Mouse (Mus musculus) hindbrain, embryonic 15.5 days (tissue): ENCODE results near the gene Nemp2. TPM values are rescaled to one million over a fixed set of nuclear protein-coding genes. Genes with fewer than 3 reads are reported as not detected.

Source experiments
- ATAC-seq: fragments of 200-750 bp; cut with Nextera tagmentation; 2 replicates; pipeline ENCODE4 v1.8.0; 2017; ENCODE audit warnings: low read depth, moderate number of reproducible peaks, moderate TSS enrichment; ENCODE audit not compliant: low FRiP score
- H3K27ac ChIP-seq: fragments of 300-500 bp; sonication (generic); replicated peaks from 2 replicates; pipeline ENCODE4 v1.5.1; 2015; ENCODE audit warnings: mild to moderate bottlenecking, inconsistent platforms
- H3K27me3 ChIP-seq: fragments of 300-500 bp; sonication (generic); 2 replicates; pipeline ENCODE4 v1.6.1; 2015; ENCODE audit warnings: control low read depth, inconsistent platforms
- H3K36me3 ChIP-seq: fragments of 300-500 bp; sonication (generic); 2 replicates; pipeline ENCODE4 v1.6.1; 2015; ENCODE audit warnings: control low read depth, inconsistent platforms
- H3K4me1 ChIP-seq: fragments of 300-500 bp; sonication (generic); replicated peaks from 2 replicates; pipeline ENCODE4 v1.6.1; 2015; ENCODE audit warnings: control low read depth, inconsistent platforms
- H3K4me2 ChIP-seq: fragments of 300-500 bp; sonication (generic); 2 replicates; pipeline ENCODE4 v1.6.1; 2015; ENCODE audit warnings: moderate library complexity, mild to moderate bottlenecking, inconsistent platforms
- H3K4me3 ChIP-seq: fragments of 300-500 bp; sonication (generic); 2 replicates; pipeline ENCODE4 v1.5.1; 2015; ENCODE audit warnings: mild to moderate bottlenecking, inconsistent platforms
- H3K9ac ChIP-seq: fragments of 300-500 bp; sonication (generic); 2 replicates; pipeline ENCODE4 v1.6.1; 2015; ENCODE audit warnings: inconsistent platforms
- H3K9me3 ChIP-seq: fragments of 300-500 bp; sonication (generic); 2 replicates; pipeline ENCODE4 v1.6.1; 2016; ENCODE audit warnings: control low read depth, inconsistent platforms
- WGBS: fragments of 180-500 bp; shearing (Covaris S2); methylation state at CpG from one replicate; pipeline ENCODE4 v1.1.7; 2015; 5-methylcytosine and 5-hydroxymethylcytosine counted together
- polyA plus RNA-seq: library from polyadenylated mRNA; unstranded; fragments of >200 nt; fragmentation: Nextera tagmentation; extraction: Ambion mirVana; gene quantifications from 2 replicates; pipeline ENCODE4 v1.2.1, GENCODE M21; 2015

The Nemp2 gene
- polyA plus RNA-seq, result 4.5 and 5.9 TPM in 2 replicates

- Histone ChIP-seq H3K4me2 (peak within 1 kb of the TSS; percentile 63), H3K27me3 (no peaks in the 10 kb centered on the region), H3K36me3 (no peaks in the 10 kb centered on the region), H3K4me3 (peak within 1 kb of the TSS; percentile 75), H3K9me3 (no peaks in the 10 kb centered on the region), H3K9ac (peak within 1 kb of the TSS; percentile 83), H3K4me1 (peaks cover 15% of the 10 kb centered on the region), H3K27ac (peak within 1 kb of the TSS; percentile 90)
- under 1% methylated on average over 44 of the region's 44 CpGs for WGBS
- ATAC-seq, result peak; percentile 96
Measured at GRCm38 (mm10) chr1:52630248-52630936, at the start of gene Nemp2. TSS of gene Nemp2 (plus strand) at chr1:52630703.

DNA sequence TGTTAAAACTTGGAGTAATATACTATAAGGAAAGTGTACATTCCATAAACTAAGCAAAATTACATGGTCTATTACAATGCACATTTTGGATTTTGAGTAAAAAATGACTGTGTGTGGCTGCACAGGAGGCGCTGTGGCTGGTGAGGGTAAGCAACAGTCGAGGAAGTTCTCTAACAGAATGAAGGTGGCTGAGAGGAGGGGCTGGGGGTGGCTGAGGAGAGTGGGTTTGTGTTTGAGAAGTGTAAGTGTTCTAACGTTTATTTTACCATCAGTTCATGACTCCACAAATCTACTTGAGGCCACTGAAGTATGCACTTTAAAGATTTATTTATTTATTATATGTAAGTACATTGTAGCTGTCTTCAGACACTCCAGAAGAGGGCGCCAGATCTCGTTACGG is 48.8 kb upstream of the Nemp2 start:
- ATAC-seq, result no peak
- peaks cover 10% of the 10 kb centered on the region for H3K4me1 ChIP-seq
- no peak overlapping the region for H3K4me2 ChIP-seq
- no peaks in the 10 kb centered on the region for H3K9me3 ChIP-seq
- no peak overlapping the region for H3K9ac ChIP-seq
- no peak overlapping the region for H3K4me3 ChIP-seq
- no peaks in the 10 kb centered on the region for H3K36me3 ChIP-seq
- WGBS, result 82% methylated on average over 6 of the region's 6 CpGs
- H3K27me3 ChIP-seq, result no peaks in the 10 kb centered on the region
- no peak overlapping the region for H3K27ac ChIP-seq

DNA sequence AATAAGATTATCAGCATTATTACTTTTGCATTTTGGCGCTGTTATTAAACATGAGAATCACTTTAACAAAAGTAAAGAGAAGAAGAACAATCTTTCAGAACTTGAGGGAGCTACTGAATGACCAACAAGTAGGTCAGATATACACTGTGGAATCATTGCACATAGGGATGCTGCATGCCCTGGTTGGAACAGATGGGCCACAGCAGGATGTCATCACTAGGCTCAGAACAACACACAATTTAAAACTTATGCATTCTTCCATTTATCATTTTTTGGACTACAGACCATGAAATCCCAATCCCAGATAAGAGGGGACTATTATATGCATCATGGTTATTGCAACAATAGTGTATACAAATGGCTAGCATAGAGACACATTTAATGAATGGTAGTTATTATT is 47.6 kb upstream of the Nemp2 start:
- Histone ChIP-seq H3K4me2 (no peak overlapping the region), H3K36me3 (no peaks in the 10 kb centered on the region), H3K4me3 (no peak overlapping the region), H3K9ac (no peak overlapping the region), H3K4me1 (peaks cover 8% of the 10 kb centered on the region), H3K27ac (no peak overlapping the region), H3K9me3 (no peaks in the 10 kb centered on the region), H3K27me3 (no peaks in the 10 kb centered on the region)
- WGBS, result 90% methylated on average over 1 of the region's 1 CpGs
- no peak for ATAC-seq

DNA sequence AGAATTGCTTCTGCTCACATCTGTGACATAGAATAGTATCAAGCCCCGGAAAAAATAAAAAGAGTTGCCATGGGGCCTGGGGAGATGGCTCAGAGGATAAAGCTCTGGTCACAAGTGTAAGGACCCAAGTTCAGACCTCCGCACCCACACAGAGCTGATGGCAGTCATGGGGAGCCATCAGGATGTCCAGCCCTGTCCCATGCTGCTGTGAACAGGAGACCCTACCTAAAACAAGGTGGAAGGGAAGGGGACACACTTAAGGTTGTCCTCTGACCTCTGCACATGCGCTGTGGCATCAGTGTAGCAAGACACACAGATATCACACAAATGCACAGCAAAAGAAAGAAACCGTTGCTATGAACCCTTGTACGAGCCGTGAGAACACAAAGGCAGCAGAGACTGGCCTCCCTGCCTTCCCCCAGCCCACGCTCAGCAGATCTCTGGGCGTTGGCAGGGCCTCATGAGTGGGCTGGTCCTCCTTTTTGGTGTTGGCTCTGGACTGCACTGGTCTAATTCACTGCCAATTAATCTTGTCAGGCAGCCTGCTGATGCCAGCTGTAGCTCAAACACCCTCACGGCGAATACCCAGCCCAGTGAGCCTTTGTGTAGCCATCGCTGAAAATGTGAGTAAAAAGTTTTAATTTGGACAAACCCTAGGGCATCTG is 33.4 kb upstream of the Nemp2 start:
- Histone ChIP-seq H3K36me3 (no peaks in the 10 kb centered on the region), H3K9me3 (no peaks in the 10 kb centered on the region), H3K4me1 (peaks cover 10% of the 10 kb centered on the region; the same call in 1 of the 2 replicates), H3K27ac (peak overlapping the region; percentile 64), H3K9ac (no peak overlapping the region), H3K27me3 (no peaks in the 10 kb centered on the region), H3K4me2 (peak overlapping the region; percentile 51), H3K4me3 (no peak overlapping the region)
- ATAC-seq, result peak; percentile 95
- 40% methylated on average over 11 of the region's 11 CpGs for WGBS

DNA sequence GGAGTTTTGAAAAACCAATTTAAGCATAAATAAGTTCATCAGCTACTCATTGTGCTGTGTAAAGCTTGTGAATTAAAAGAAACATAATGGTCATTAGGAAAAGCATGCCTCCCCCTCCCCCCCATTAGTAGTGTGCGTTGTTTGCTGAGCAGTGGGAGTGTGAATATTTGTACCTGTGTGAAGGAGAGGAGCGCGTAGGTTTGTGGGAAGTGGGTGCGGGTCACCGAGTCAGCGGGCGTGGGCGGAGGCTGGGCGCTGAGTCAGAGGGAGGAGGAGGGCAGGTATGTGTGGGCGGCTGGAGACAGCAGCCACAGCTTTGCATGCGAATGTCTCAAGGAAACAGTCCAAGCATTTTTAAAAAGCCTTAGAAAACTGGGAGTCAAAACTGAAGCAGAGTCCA is 32.7 kb upstream of the Nemp2 start:
- Histone ChIP-seq H3K4me3 (peak overlapping the region; percentile 17; the same call in 1 of the 2 replicates), H3K9me3 (no peaks in the 10 kb centered on the region), H3K9ac (no peak overlapping the region), H3K27me3 (no peaks in the 10 kb centered on the region), H3K27ac (peak overlapping the region; percentile 38; the same call in 1 of the 2 replicates), H3K36me3 (no peaks in the 10 kb centered on the region), H3K4me1 (peaks cover 10% of the 10 kb centered on the region; the same call in 1 of the 2 replicates), H3K4me2 (peak overlapping the region; percentile 51)
- peak; percentile 55; the same call in 1 of the 2 replicates for ATAC-seq
- 40% methylated on average over 11 of the region's 11 CpGs for WGBS

- Histone ChIP-seq H3K27me3 (no peaks in the 10 kb centered on the region), H3K9me3 (no peaks in the 10 kb centered on the region), H3K9ac (no peak overlapping the region), H3K36me3 (no peaks in the 10 kb centered on the region), H3K27ac (0 out of 2 replicates have a peak overlapping the region, but pooled peaks have one; percentile 20), H3K4me3 (no peak overlapping the region), H3K4me2 (no peak overlapping the region), H3K4me1 (peaks cover 10% of the 10 kb centered on the region; the same call in 1 of the 2 replicates)
- 56% methylated on average over 4 of the region's 4 CpGs for WGBS
- ATAC-seq, result no peak
Measured at GRCm38 (mm10) chr1:52598361-52598760, 32.1 kb upstream of the Nemp2 start.

DNA sequence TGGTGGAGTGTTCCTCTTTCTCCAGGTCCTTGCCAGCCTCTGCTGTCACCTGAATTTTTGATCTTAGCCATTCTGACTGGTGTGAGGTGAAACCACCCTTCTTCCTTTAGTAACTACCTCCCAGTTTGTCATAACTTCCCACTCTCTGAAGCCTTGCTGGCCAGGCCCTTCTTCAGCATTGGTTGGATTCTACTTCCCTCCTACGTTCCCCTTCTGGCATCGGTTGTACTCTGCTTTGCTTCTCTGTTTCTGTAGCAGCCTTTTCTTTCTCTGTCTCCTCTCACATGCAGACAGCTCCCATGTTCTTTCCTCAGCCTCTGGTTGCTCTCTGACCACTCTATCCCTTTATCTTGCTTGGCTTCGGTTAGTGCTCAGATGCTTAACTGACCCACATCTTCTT is 29.0 kb upstream of the Nemp2 start:
- Histone ChIP-seq H3K36me3 (no peaks in the 10 kb centered on the region), H3K9ac (no peak overlapping the region), H3K4me1 (peaks cover 10% of the 10 kb centered on the region; the same call in 1 of the 2 replicates), H3K27ac (no peak overlapping the region), H3K4me3 (no peak overlapping the region), H3K4me2 (no peak overlapping the region), H3K27me3 (no peaks in the 10 kb centered on the region), H3K9me3 (no peaks in the 10 kb centered on the region)
- ATAC-seq, result no peak
- WGBS, result 91% methylated on average over 3 of the region's 3 CpGs

DNA sequence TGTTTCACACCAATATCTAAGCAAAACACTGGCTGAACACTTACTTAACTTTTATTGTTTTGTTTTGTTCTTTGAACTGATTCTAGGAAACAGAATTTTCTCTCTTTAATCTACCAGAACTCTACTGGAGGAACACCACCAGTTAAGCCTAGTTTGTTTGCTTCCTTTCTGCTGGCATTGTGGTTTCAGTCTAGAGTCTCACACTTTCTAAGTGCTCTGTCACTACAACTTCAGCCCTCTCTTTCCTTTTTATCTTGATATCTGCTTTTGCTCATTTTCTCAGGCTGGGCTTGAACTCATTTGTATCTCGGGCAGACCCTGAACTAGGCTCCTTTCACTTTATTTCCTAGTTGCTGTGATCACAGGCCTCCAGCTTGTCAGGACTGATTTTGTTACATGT is 22.8 kb upstream of the Nemp2 start:
- H3K9ac ChIP-seq, result no peak overlapping the region
- no peak overlapping the region for H3K27ac ChIP-seq
- no peak overlapping the region for H3K4me2 ChIP-seq
- no peak for ATAC-seq
- H3K9me3 ChIP-seq, result no peaks in the 10 kb centered on the region
- H3K4me1 ChIP-seq, result no peaks in the 10 kb centered on the region
- H3K36me3 ChIP-seq, result no peaks in the 10 kb centered on the region
- H3K4me3 ChIP-seq, result no peak overlapping the region
- WGBS, result 92% methylated on average over 1 of the region's 1 CpGs
- no peaks in the 10 kb centered on the region for H3K27me3 ChIP-seq

GRCm38 (mm10) chr1:52608486-52608885 is 22.0 kb upstream of the Nemp2 start:
- Histone ChIP-seq H3K4me3 (no peak overlapping the region), H3K9me3 (no peaks in the 10 kb centered on the region), H3K4me2 (no peak overlapping the region), H3K27me3 (no peaks in the 10 kb centered on the region), H3K9ac (no peak overlapping the region), H3K27ac (no peak overlapping the region), H3K36me3 (no peaks in the 10 kb centered on the region), H3K4me1 (no peaks in the 10 kb centered on the region)
- no peak for ATAC-seq
- WGBS, result 92% methylated on average over 4 of the region's 4 CpGs

DNA sequence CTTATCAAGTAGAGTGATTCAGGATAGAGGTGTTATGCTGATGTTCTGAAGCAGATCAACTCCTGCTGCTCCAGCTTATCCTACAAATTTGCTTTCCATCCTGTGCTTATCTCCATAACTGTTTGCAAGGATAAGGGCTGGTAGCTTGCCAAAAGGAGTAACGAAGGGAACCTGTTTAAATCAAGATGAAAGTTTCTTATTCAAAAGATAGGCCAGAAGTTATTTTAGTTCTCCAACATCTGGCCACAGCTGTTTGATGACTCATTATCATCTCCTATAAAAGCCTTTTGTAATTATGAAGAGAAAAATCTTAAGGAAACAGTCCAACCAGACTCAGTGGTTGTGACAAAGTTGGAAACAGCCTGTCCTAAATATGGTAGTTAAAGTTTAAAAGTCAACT is 12.3 kb upstream of the Nemp2 start:
- Histone ChIP-seq H3K27ac (no peak overlapping the region), H3K4me1 (no peaks in the 10 kb centered on the region), H3K4me2 (no peak overlapping the region), H3K4me3 (no peak overlapping the region), H3K9ac (no peak overlapping the region), H3K36me3 (no peaks in the 10 kb centered on the region), H3K9me3 (no peaks in the 10 kb centered on the region), H3K27me3 (no peaks in the 10 kb centered on the region)
- no peak for ATAC-seq
- WGBS, result 88% methylated on average over 1 of the region's 1 CpGs

DNA sequence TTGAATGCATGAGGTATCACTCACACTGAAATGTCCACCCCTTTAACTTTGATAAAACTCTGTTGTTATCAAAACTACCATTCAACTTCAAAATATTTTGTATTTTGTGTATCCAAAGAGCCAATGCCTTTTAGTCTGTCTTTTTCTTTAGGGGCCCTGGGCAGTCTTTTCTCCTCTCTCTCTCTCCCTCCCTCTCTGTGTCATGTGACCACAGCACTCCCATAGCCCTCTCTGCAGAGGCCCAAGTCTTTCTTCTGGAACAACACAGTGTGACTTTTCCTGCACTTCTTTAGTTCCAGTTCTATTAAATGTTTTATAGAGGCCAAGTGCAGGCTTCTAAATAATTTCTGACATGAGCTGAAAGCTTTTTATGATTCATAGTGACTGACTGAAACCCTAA is 10.1 kb upstream of the Nemp2 start:
- no peak overlapping the region for H3K4me2 ChIP-seq
- no peaks in the 10 kb centered on the region for H3K4me1 ChIP-seq
- no peak for ATAC-seq
- no peak overlapping the region for H3K27ac ChIP-seq
- H3K9ac ChIP-seq, result no peak overlapping the region
- no peak overlapping the region for H3K4me3 ChIP-seq
- H3K36me3 ChIP-seq, result no peaks in the 10 kb centered on the region
- no peaks in the 10 kb centered on the region for H3K9me3 ChIP-seq
- no peaks in the 10 kb centered on the region for H3K27me3 ChIP-seq

GRCm38 (mm10) chr1:52630937-52631299 is 415 bp downstream of the Nemp2 start:
- Histone ChIP-seq H3K27ac (peak overlapping the region; percentile 90), H3K9ac (peak overlapping the region; percentile 83), H3K36me3 (no peaks in the 10 kb centered on the region), H3K4me1 (peaks cover 15% of the 10 kb centered on the region), H3K4me2 (peak overlapping the region; percentile 63), H3K27me3 (no peaks in the 10 kb centered on the region), H3K9me3 (no peaks in the 10 kb centered on the region), H3K4me3 (peak overlapping the region; percentile 75)
- WGBS, result 2% methylated on average over 6 of the region's 6 CpGs
- ATAC-seq, result peak; percentile 86
